19 mouse cellular contexts compared by ENCODE assay signal in the genomic region with DNA sequence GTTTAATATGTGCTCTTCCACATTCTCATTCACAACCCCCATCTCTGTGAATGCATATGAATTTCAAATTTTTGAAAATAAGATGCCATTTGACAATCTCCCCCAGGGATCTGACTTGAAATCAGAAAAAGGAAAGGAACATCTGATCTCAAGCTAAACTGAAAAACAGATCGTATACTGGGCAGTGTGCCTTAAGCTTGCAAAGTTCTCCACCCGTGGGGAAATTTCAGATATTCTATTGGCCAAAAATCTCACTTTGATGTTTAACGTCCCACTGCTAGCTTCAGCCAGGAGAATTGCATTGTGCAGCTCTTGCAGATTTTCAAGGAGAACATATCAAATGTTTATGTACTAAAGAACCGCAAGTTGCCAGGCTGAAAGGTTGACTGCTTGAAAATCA.
"Had no signal": no experiment of that assay in that cellular context is flagged by ENCODE, and none has a peak within 500 bp of the region (broad histone marks: within the 10 kb centered on the region; RNA-seq: fewer than 3 reads in every experiment).

No protein-coding gene starts in this region.

- H3K4me3 ChIP-seq: limb, embryonic 13.5 days; liver, embryonic 13.5 days; midbrain, embryonic 12.5 days; midbrain, embryonic 15.5 days; neural tube, embryonic 12.5 days; neural tube, embryonic 15.5 days; stomach, embryonic 15.5 days had no signal

- H3K27ac ChIP-seq: limb, embryonic 13.5 days; liver, embryonic 13.5 days; midbrain, embryonic 12.5 days; midbrain, embryonic 15.5 days; neural tube, embryonic 12.5 days; neural tube, embryonic 15.5 days; stomach, embryonic 15.5 days had no signal

- H3K9me3 ChIP-seq: limb, embryonic 13.5 days; liver, embryonic 13.5 days; midbrain, embryonic 12.5 days; midbrain, embryonic 15.5 days; neural tube, embryonic 12.5 days; neural tube, embryonic 15.5 days; stomach, embryonic 15.5 days had no signal

- DNase-seq: kidney, adult 18-20 months; kidney, adult 9 months; kidney, postnatal 14 days; layer of hippocampus, adult 9-11 months; left cerebral cortex, postnatal 4 days; liver, embryonic 13.5 days; lung, adult 2 months; lung, postnatal 14 days; lung, postnatal 4 days; right cerebral cortex, adult 18-20 months; right cerebral cortex, postnatal 25 days; spleen, adult 18-20 months; thymus, postnatal 25 days had no signal

- H3K4me1 ChIP-seq: limb, embryonic 13.5 days; liver, embryonic 13.5 days; midbrain, embryonic 15.5 days; neural tube, embryonic 12.5 days; neural tube, embryonic 15.5 days; stomach, embryonic 15.5 days had no signal

- H3K4me2 ChIP-seq: limb, embryonic 13.5 days; liver, embryonic 13.5 days; midbrain, embryonic 12.5 days; midbrain, embryonic 15.5 days; neural tube, embryonic 12.5 days; neural tube, embryonic 15.5 days; stomach, embryonic 15.5 days had no signal

- ATAC-seq: midbrain, embryonic 15.5 days had no signal

- H3K36me3 ChIP-seq: limb, embryonic 13.5 days; liver, embryonic 13.5 days; midbrain, embryonic 12.5 days; midbrain, embryonic 15.5 days; neural tube, embryonic 12.5 days; neural tube, embryonic 15.5 days; stomach, embryonic 15.5 days had no signal

- H3K27me3 ChIP-seq: limb, embryonic 13.5 days; liver, embryonic 13.5 days; midbrain, embryonic 12.5 days; midbrain, embryonic 15.5 days; neural tube, embryonic 12.5 days; neural tube, embryonic 15.5 days; stomach, embryonic 15.5 days had no signal

- H3K9ac ChIP-seq: limb, embryonic 13.5 days; liver, embryonic 13.5 days; midbrain, embryonic 12.5 days; midbrain, embryonic 15.5 days; neural tube, embryonic 12.5 days; neural tube, embryonic 15.5 days; stomach, embryonic 15.5 days had no signal
